24 mouse cellular contexts compared by ENCODE assay signal in the genomic region with DNA sequence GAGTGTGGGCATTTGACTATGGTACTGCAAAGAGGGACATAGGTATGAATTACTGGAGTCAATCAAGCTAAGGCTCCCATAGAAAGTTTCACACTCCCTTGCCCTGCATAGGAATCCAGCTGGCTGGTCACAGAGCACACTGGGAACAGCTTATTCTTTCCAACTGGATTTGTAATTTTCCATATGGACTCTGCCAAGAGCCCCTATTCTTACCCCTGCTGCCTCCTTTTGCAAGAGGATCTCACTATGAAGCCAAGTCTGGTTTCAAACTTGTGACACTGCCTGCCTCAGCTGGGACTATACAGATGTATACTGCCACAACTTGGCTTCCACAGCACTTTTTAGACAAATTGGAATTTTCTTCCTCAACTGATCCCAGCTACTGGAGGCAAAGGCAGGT. TPM values are rescaled to one million over a fixed set of nuclear protein-coding genes. Genes with fewer than 3 reads are reported as not detected.
DNase-seq lines count a peak whose midpoint lies in the region; ATAC-seq and TF ChIP-seq lines count a peak whose summit lies in the region.
"Had no signal": no experiment of that assay in that cellular context is flagged by ENCODE, and none has a peak within 500 bp of the region (broad histone marks: within the 10 kb centered on the region; RNA-seq: fewer than 3 reads in every experiment).

No protein-coding gene starts in this region.

- H3K27ac ChIP-seq in gastrocnemius, adult 2 months: peak overlapping the region; percentile 12; the same call in 1 of the 2 replicates
- H3K27ac ChIP-seq in limb, embryonic 13.5 days: peak overlapping the region; percentile 10; the same call in 1 of the 2 replicates
- H3K27ac ChIP-seq in limb, embryonic 10.5 days: no peak overlapping the region
- peak overlapping the region; percentile 52 for H3K27ac ChIP-seq in brown adipose tissue, adult 24 weeks (replicated peaks; ENCODE audit: low read depth, low read length)
- no peak overlapping the region for H3K27ac ChIP-seq in midbrain, embryonic 14.5 days (replicated peaks; ENCODE audit: low read depth, low read length)
- H3K27ac ChIP-seq: heart, embryonic 13.5 days; hindbrain, embryonic 14.5 days; kidney, postnatal 0 days; limb, embryonic 12.5 days; liver, embryonic 13.5 days; macrophage; midbrain, embryonic 10.5 days had no signal

- H3K27me3 ChIP-seq in limb, embryonic 13.5 days: no peaks in the 10 kb centered on the region
- no peaks in the 10 kb centered on the region for H3K27me3 ChIP-seq in limb, embryonic 10.5 days (ENCODE audit: low read depth, poor library complexity, severe bottlenecking)
- H3K27me3 ChIP-seq in midbrain, embryonic 14.5 days (ENCODE audit: control insufficient read depth, insufficient read depth, low read length): no peaks in the 10 kb centered on the region
- H3K27me3 ChIP-seq: embryonic facial prominence, embryonic 15.5 days; heart, embryonic 13.5 days; limb, embryonic 12.5 days; liver, embryonic 13.5 days had no signal

- H3K4me1 ChIP-seq in limb, embryonic 13.5 days: 0 out of 2 replicates have a peak, but pooled peaks cover 3% of the 10 kb centered on the region
- no peaks in the 10 kb centered on the region for H3K4me1 ChIP-seq in limb, embryonic 10.5 days
- H3K4me1 ChIP-seq in brown adipose tissue, adult 24 weeks (ENCODE audit: control insufficient read depth, insufficient read depth, insufficient read length, low read length): peaks cover 6% of the 10 kb centered on the region; the same call in 1 of the 2 replicates
- H3K4me1 ChIP-seq in midbrain, embryonic 14.5 days (ENCODE audit: control insufficient read depth, insufficient read depth, low read length): no peaks in the 10 kb centered on the region
- H3K4me1 ChIP-seq: liver, embryonic 13.5 days had no signal

- H3K4me3 ChIP-seq in gastrocnemius, adult 2 months: no peak overlapping the region
- H3K4me3 ChIP-seq in limb, embryonic 13.5 days: no peak overlapping the region
- H3K4me3 ChIP-seq in limb, embryonic 10.5 days: no peak overlapping the region
- no peak overlapping the region for H3K4me3 ChIP-seq in brown adipose tissue, adult 24 weeks (ENCODE audit: insufficient read depth, low read depth, low read length)
- H3K4me3 ChIP-seq in midbrain, embryonic 14.5 days (replicated peaks; ENCODE audit: low read depth, low read length): no peak overlapping the region
- H3K4me3 ChIP-seq: embryonic facial prominence, embryonic 15.5 days; heart, embryonic 13.5 days; limb, embryonic 12.5 days; liver, embryonic 13.5 days; midbrain, embryonic 10.5 days had no signal

- no peak for TF ChIP-seq CTCF in gastrocnemius, adult 2 months (IDR thresholded peaks at IDR 0.05)

- ATAC-seq in limb, embryonic 13.5 days (ENCODE audit: low FRiP score, low read depth): no peak
- ATAC-seq in midbrain, embryonic 14.5 days (ENCODE audit: low FRiP score, low TSS enrichment): no peak
- ATAC-seq: forebrain, embryonic 14.5 days; inflammation-experienced regulatory T-cells, adult 6 months had no signal

- H3K4me2 ChIP-seq in limb, embryonic 13.5 days (replicated peaks): no peak overlapping the region
- no peak overlapping the region for H3K4me2 ChIP-seq in midbrain, embryonic 14.5 days (ENCODE audit: low read length)
- H3K4me2 ChIP-seq: embryonic facial prominence, embryonic 15.5 days; heart, embryonic 13.5 days; hindbrain, embryonic 14.5 days; limb, embryonic 12.5 days; liver, embryonic 13.5 days had no signal

- H3K9me3 ChIP-seq in limb, embryonic 13.5 days: no peaks in the 10 kb centered on the region
- H3K9me3 ChIP-seq in limb, embryonic 10.5 days (replicated peaks): no peaks in the 10 kb centered on the region
- no peaks in the 10 kb centered on the region for H3K9me3 ChIP-seq in midbrain, embryonic 14.5 days (ENCODE audit: control insufficient read depth, low read length)
- H3K9me3 ChIP-seq: embryonic facial prominence, embryonic 15.5 days; heart, embryonic 13.5 days; limb, embryonic 12.5 days; liver, embryonic 13.5 days; midbrain, embryonic 10.5 days had no signal

- peaks cover 56% of the 10 kb centered on the region for H3K36me3 ChIP-seq in limb, embryonic 13.5 days
- peaks cover 72% of the 10 kb centered on the region for H3K36me3 ChIP-seq in limb, embryonic 10.5 days
- peaks cover 61% of the 10 kb centered on the region for H3K36me3 ChIP-seq in midbrain, embryonic 14.5 days (ENCODE audit: control insufficient read depth, insufficient read depth, low read length)

- no peak for DNase-seq in gastrocnemius, adult 2 months
- DNase-seq in gastrocnemius, postnatal 14 days: no peak
- DNase-seq in limb, embryonic 10.5 days (ENCODE audit: low spot score): no peak
- peak; percentile 19 for DNase-seq in lung, postnatal 36 days
- DNase-seq in midbrain, embryonic 14.5 days: no peak
- DNase-seq: adrenal gland, postnatal 14 days; cerebellum, adult 8-10 months; cerebellum, postnatal 36 days; embryo, embryonic 11 days; heart, postnatal 4 days; kidney, adult 2 months; liver, embryonic 13.5 days; thymus, postnatal 14 days had no signal

- intact Hi-C loops in gastrocnemius, adult 2 months (cut with DNase I): loop anchor here (5.0 kb wide), 1 partner anchor 41 kb away; no protein-coding TSS in a partner anchor
- intact Hi-C loops in gastrocnemius, postnatal 14 days (cut with DNase I; ENCODE audit: low total_unique reads): no loop called here

- no peak overlapping the region for H3K9ac ChIP-seq in limb, embryonic 13.5 days
- H3K9ac ChIP-seq in midbrain, embryonic 14.5 days (replicated peaks; ENCODE audit: low read length): no peak overlapping the region
- H3K9ac ChIP-seq: embryonic facial prominence, embryonic 15.5 days; heart, embryonic 13.5 days; hindbrain, embryonic 14.5 days; limb, embryonic 12.5 days; liver, embryonic 13.5 days had no signal

RNA-seq across cellular contexts. Expression of gene Pank2, which starts 39.3 kb away (rescaled TPM):
- total RNA-seq in gastrocnemius, adult 2 months (2021): 10 to 100 TPM; 22.2 to 24.6 TPM
- 10 to 100 TPM; 21.9 to 22.8 TPM for total RNA-seq in gastrocnemius, postnatal 14 days (2021)
- polyA plus RNA-seq in limb, embryonic 13.5 days (2015; fragmentation: Nextera tagmentation; extraction: Ambion mirVana): 39.0 and 39.3 TPM in 2 replicates
- 45.0 and 46.3 TPM in 2 replicates for polyA plus RNA-seq in limb, embryonic 10.5 days (2016; fragmentation: Nextera tagmentation; extraction: Ambion mirVana)
- polyA plus RNA-seq in brown adipose tissue, adult 24 weeks (2012; ENCODE audit: insufficient read depth, insufficient read length, missing spikeins): 23.4 and 38.5 TPM in 2 replicates
- polyA plus RNA-seq in midbrain, embryonic 14.5 days (2014; fragmentation: Nextera tagmentation; extraction: Ambion mirVana): 26.4 and 34.9 TPM in 2 replicates

RNA-seq across cellular contexts. Expression of gene Rnf24, which starts 51.1 kb away (rescaled TPM):
- 1 to 10 TPM; 1.5 to 1.7 TPM for total RNA-seq in gastrocnemius, adult 2 months (2021)
- total RNA-seq in gastrocnemius, postnatal 14 days (2021): 1 to 10 TPM; 1.5 to 2.4 TPM
- polyA plus RNA-seq in limb, embryonic 13.5 days (2015; fragmentation: Nextera tagmentation; extraction: Ambion mirVana): 10.2 and 10.5 TPM in 2 replicates
- polyA plus RNA-seq in limb, embryonic 10.5 days (2016; fragmentation: Nextera tagmentation; extraction: Ambion mirVana): 8.1 and 9.7 TPM in 2 replicates
- 8.5 and 13.8 TPM in 2 replicates for polyA plus RNA-seq in brown adipose tissue, adult 24 weeks (2012; ENCODE audit: insufficient read depth, insufficient read length, missing spikeins)
- polyA plus RNA-seq in midbrain, embryonic 14.5 days (2014; fragmentation: Nextera tagmentation; extraction: Ambion mirVana): 19.6 and 21.2 TPM in 2 replicates

Comparison
In these comparisons a context has a peak if more than half of its experiments do, and no peak if none do; other contexts are left out.
1. H3K27ac ChIP-seq: peak in gastrocnemius, adult 2 months (single experiment), limb, embryonic 13.5 days (single experiment) and brown adipose tissue, adult 24 weeks (single experiment); none in limb, embryonic 10.5 days (single experiment) and midbrain, embryonic 14.5 days (single experiment).